Mouse (Mus musculus): ENCODE measurements around the gene Gtf2f2. TPM values are rescaled to one million over a fixed set of nuclear protein-coding genes. Genes with fewer than 3 reads are reported as not detected.
"Not testable (repeated sequence)": the region's sequence is repeated elsewhere in the genome, so short reads cannot be mapped to it uniquely, and the experiment has no call there.

Gene Gtf2f2
- polyA plus RNA-seq, 1 experiment from 2014 or later: 49.6 TPM

DNA sequence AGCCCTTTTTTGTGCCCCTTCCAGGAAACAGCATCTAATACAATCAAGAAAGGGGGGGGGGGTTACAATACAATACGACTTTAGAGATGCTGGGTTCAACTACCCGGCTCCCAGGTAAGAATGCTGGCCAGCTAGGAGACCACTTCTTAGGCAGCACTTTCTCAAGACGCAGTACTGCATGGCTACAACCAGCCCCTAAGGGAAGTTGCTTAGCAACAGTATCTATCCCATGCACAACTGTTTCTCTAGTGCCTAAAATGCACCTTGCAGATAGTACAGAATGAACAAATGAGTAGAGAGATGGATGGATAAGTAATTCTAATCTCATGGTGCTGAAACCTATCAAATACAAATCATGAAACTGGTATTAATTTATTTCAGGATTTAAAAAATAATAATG is 63.0 kb downstream of the Gtf2f2 start:
- H3K4me2 ChIP-seq (ENCODE audit: low read length): no peak overlapping the region
- H3K4me1 ChIP-seq (replicated peaks; ENCODE audit: control insufficient read depth, insufficient read depth, low read length): no peaks in the 10 kb centered on the region
- no peak overlapping the region for H3K4me3 ChIP-seq (replicated peaks; ENCODE audit: low read length)
- H3K36me3 ChIP-seq (ENCODE audit: control insufficient read depth, insufficient read depth): no peaks in the 10 kb centered on the region
- no peaks in the 10 kb centered on the region for H3K9me3 ChIP-seq (ENCODE audit: control insufficient read depth, low read length)
- H3K27ac ChIP-seq (ENCODE audit: low read length): peak overlapping the region; percentile 19; the same call in 1 of the 2 replicates
- no peaks in the 10 kb centered on the region for H3K27me3 ChIP-seq (replicated peaks; ENCODE audit: control insufficient read depth, insufficient read depth, low read length)
- H3K9ac ChIP-seq (replicated peaks; ENCODE audit: low read depth, low read length): no peak overlapping the region
- peak; percentile 65 for ATAC-seq
- WGBS: 45% methylated on average over 3 of the region's 3 CpGs

DNA sequence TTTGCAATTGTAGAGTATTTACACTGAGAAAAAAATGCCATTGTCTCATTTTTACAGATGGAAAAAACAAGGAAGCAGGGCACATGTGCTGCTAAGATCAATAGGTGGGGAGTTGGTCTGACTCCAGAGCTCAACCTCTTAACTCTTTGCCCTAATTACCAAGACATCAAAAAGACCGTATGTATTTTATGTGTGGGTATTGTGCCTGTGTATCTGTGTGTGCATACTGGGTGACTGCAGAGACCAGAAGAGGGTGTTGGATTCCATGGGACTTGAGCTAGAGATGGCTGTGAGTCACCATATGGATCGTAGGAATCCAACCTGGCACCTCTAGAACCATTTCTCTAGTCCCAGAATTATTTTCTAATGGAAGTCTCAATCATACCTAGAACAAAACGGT is 68.3 kb downstream of the Gtf2f2 start:
- no peaks in the 10 kb centered on the region for H3K27me3 ChIP-seq (replicated peaks; ENCODE audit: control insufficient read depth, insufficient read depth, low read length)
- H3K9ac ChIP-seq (replicated peaks; ENCODE audit: low read depth, low read length): no peak overlapping the region
- H3K9me3 ChIP-seq (ENCODE audit: control insufficient read depth, low read length): no peaks in the 10 kb centered on the region
- H3K27ac ChIP-seq (ENCODE audit: low read length): no peak overlapping the region
- H3K4me1 ChIP-seq (replicated peaks; ENCODE audit: control insufficient read depth, insufficient read depth, low read length): no peaks in the 10 kb centered on the region
- no peak for ATAC-seq
- H3K4me2 ChIP-seq (ENCODE audit: low read length): no peak overlapping the region
- 97% methylated on average over 3 of the region's 3 CpGs for WGBS
- H3K36me3 ChIP-seq (ENCODE audit: control insufficient read depth, insufficient read depth): no peaks in the 10 kb centered on the region
- no peak overlapping the region for H3K4me3 ChIP-seq (replicated peaks; ENCODE audit: low read length)

DNA sequence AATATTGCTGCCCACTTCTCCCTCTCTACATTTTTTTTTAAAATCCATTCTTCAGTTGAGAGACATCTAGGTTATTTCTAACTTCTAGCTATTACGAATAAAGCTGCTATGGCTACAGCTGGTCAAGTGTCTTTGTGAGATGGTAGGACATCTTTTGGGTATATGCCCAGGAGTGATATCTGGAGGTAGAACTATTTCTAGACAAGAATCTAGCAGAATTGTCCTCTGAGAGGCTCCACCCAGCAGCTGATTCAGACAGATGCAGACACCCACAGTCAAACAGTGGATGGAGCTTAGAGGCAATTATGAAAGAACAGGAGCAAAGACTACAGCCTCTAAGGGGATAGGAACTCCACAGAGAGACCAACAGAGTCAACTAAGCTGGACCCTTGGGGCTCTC is 69.2 kb downstream of the Gtf2f2 start:
- no peaks in the 10 kb centered on the region for H3K27me3 ChIP-seq (replicated peaks; ENCODE audit: control insufficient read depth, insufficient read depth, low read length)
- H3K9ac ChIP-seq (replicated peaks; ENCODE audit: low read depth, low read length): no peak overlapping the region
- H3K36me3 ChIP-seq (ENCODE audit: control insufficient read depth, insufficient read depth): no peaks in the 10 kb centered on the region
- H3K4me1 ChIP-seq (replicated peaks; ENCODE audit: control insufficient read depth, insufficient read depth, low read length): no peaks in the 10 kb centered on the region
- 91% methylated on average over 1 of the region's 1 CpGs for WGBS
- no peak for ATAC-seq
- no peak overlapping the region for H3K4me2 ChIP-seq (ENCODE audit: low read length)
- H3K4me3 ChIP-seq (replicated peaks; ENCODE audit: low read length): no peak overlapping the region
- H3K27ac ChIP-seq (ENCODE audit: low read length): no peak overlapping the region
- no peaks in the 10 kb centered on the region for H3K9me3 ChIP-seq (ENCODE audit: control insufficient read depth, low read length)

DNA sequence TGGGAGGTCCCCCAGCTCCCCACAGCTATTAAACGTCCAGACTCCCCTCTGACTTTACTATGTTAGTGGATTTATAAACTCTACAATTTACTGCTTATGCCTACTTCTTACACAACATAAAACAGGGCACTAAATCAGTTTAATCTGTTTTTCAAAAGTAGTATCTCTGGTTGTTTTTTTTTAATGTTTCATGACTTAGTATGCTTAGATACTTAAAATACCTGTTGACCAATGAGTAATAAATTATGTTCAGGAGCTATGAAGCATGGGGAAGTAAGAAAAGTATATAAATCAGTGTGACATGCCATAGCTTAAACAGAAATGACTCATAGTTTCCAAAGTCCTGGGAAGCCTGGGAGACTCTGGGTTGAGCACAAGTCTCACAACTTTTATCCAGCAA is 73.0 kb downstream of the Gtf2f2 start:
- Histone ChIP-seq H3K9me3 (ENCODE audit: control insufficient read depth, low read length) (no peaks in the 10 kb centered on the region), H3K4me3 (replicated peaks; ENCODE audit: low read length) (no peak overlapping the region), H3K36me3 (ENCODE audit: control insufficient read depth, insufficient read depth) (no peaks in the 10 kb centered on the region), H3K4me2 (ENCODE audit: low read length) (no peak overlapping the region), H3K9ac (replicated peaks; ENCODE audit: low read depth, low read length) (no peak overlapping the region), H3K4me1 (replicated peaks; ENCODE audit: control insufficient read depth, insufficient read depth, low read length) (no peaks in the 10 kb centered on the region), H3K27ac (ENCODE audit: low read length) (no peak overlapping the region), H3K27me3 (replicated peaks; ENCODE audit: control insufficient read depth, insufficient read depth, low read length) (no peaks in the 10 kb centered on the region)
- no peak for ATAC-seq
- 79% methylated on average over 1 of the region's 1 CpGs for WGBS

DNA sequence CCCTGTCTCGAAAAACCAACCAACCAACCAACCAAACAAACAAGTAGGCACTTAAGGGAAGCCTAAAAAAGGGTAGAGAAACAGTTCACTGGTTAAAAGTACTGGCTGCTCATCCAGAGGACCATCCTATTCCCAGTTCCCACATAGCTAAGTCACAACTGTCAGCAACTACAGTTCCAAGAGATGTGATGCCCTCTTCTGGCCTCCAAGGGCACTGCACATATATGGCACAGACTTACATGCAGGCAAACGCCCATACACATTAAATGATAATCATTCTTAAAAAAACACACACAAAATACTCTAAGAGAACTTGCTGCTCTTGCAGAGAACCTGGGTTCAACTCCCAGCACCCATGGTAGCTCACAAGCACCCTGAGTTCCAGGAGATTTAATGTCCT is 76.3 kb downstream of the Gtf2f2 start:
- Histone ChIP-seq H3K4me3 (replicated peaks; ENCODE audit: low read length) (no peak overlapping the region), H3K27ac (ENCODE audit: low read length) (no peak overlapping the region), H3K4me2 (ENCODE audit: low read length) (no peak overlapping the region), H3K9me3 (ENCODE audit: control insufficient read depth, low read length) (no peaks in the 10 kb centered on the region), H3K27me3 (replicated peaks; ENCODE audit: control insufficient read depth, insufficient read depth, low read length) (no peaks in the 10 kb centered on the region), H3K4me1 (replicated peaks; ENCODE audit: control insufficient read depth, insufficient read depth, low read length) (no peaks in the 10 kb centered on the region), H3K9ac (replicated peaks; ENCODE audit: low read depth, low read length) (no peak overlapping the region), H3K36me3 (ENCODE audit: control insufficient read depth, insufficient read depth) (no peaks in the 10 kb centered on the region)
- 87% methylated on average over 2 of the region's 2 CpGs for WGBS
- ATAC-seq: no peak

DNA sequence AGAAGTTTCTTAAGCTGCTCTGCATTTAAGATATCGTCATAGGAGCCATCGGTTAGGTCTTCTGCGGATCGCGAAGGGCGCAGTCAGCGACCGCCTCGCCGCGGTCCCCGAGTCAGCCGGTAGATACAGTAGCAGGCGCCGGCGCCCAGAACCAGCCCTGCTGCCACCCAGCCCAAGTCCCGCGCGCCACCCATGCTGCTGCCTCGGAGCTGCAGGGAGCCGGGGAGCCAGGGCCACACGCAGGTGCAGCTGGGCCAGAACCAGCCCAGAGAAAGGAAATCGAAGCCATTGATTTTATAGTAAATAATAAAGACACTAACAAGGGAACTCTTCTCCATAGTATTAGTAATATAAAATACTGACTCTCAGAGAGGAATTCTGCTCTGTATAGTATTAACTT is 79.4 kb downstream of the Gtf2f2 start:
- no peaks in the 10 kb centered on the region for H3K36me3 ChIP-seq (ENCODE audit: control insufficient read depth, insufficient read depth)
- no peaks in the 10 kb centered on the region for H3K27me3 ChIP-seq (replicated peaks; ENCODE audit: control insufficient read depth, insufficient read depth, low read length)
- H3K9ac ChIP-seq (replicated peaks; ENCODE audit: low read depth, low read length): no peak overlapping the region
- WGBS: 96% methylated on average over 23 of the region's 23 CpGs
- H3K27ac ChIP-seq (ENCODE audit: low read length): no peak overlapping the region
- no peak overlapping the region for H3K4me3 ChIP-seq (replicated peaks; ENCODE audit: low read length)
- ATAC-seq: no peak
- H3K4me1 ChIP-seq (replicated peaks; ENCODE audit: control insufficient read depth, insufficient read depth, low read length): no peaks in the 10 kb centered on the region
- no peaks in the 10 kb centered on the region for H3K9me3 ChIP-seq (ENCODE audit: control insufficient read depth, low read length)
- no peak overlapping the region for H3K4me2 ChIP-seq (ENCODE audit: low read length)

DNA sequence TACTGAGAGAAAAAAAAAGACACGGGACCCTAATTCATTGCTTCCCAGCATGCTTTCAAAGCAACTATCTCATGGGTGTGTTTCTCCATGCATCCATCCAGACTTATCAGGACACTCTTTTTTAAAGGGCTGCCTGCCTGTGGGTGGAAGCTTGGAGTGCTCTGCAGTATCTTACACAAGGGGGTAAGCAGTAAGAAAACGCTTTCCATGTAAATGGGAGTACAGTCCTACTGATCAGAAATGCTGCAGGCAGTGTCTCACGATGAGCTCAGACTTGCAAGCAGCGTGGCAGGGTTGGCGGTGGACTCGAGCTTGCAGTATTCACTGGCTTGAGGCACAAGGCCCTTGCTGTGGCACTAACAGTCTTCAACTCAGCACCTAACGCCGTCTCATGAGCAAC is 81.0 kb downstream of the Gtf2f2 start:
- not testable (repeated sequence) for H3K4me1 ChIP-seq (replicated peaks; ENCODE audit: control insufficient read depth, insufficient read depth, low read length); ATAC-seq; H3K4me3 ChIP-seq (replicated peaks; ENCODE audit: low read length); H3K9ac ChIP-seq (replicated peaks; ENCODE audit: low read depth, low read length); H3K9me3 ChIP-seq (ENCODE audit: control insufficient read depth, low read length); H3K36me3 ChIP-seq (ENCODE audit: control insufficient read depth, insufficient read depth); H3K4me2 ChIP-seq (ENCODE audit: low read length); H3K27ac ChIP-seq (ENCODE audit: low read length); H3K27me3 ChIP-seq (replicated peaks; ENCODE audit: control insufficient read depth, insufficient read depth, low read length)
- 86% methylated on average over 7 of the region's 8 CpGs for WGBS

DNA sequence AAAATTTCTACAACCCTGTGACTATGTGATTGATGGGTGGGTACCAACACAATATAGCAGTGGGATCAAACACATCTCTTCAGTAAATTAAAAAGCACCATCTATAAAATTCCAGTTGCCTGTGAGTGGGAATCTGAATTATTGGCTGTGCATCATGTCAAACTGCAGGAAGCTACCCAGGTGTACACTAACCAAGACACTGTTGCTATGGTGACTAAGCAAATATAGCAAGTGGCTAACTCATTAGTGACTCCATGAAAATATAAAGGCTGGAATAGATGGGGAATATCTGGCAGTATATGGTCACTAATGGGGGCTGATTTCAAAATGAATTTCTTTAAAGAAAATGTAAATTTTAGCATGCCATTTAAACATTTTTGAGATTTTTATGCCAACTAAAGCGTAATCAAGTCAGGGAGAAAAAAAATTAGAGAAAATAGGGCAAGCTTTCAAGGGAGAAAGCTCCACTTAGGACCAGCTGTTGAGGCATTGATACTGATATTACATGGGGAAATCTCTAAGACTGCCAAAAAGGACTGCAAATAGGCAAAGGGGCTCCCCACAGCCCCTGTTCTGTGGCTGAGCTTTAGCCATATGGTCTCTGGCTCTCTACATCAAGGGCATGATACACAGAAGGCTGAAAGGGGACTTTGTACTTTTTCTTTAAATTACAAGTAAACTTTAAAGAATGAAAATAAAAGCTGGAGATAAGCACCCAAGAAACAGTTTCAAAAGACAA is 87.2 kb downstream of the Gtf2f2 start:
- WGBS: 44% methylated on average over 1 of the region's 1 CpGs
- Histone ChIP-seq H3K27me3 (replicated peaks; ENCODE audit: control insufficient read depth, insufficient read depth, low read length) (no peaks in the 10 kb centered on the region), H3K9ac (replicated peaks; ENCODE audit: low read depth, low read length) (no peak overlapping the region), H3K9me3 (ENCODE audit: control insufficient read depth, low read length) (0 out of 2 replicates have a peak, but pooled peaks cover 2% of the 10 kb centered on the region), H3K36me3 (ENCODE audit: control insufficient read depth, insufficient read depth) (no peaks in the 10 kb centered on the region), H3K4me3 (replicated peaks; ENCODE audit: low read length) (no peak overlapping the region), H3K27ac (ENCODE audit: low read length) (peak overlapping the region; percentile 17), H3K4me1 (replicated peaks; ENCODE audit: control insufficient read depth, insufficient read depth, low read length) (peaks cover 6% of the 10 kb centered on the region), H3K4me2 (ENCODE audit: low read length) (no peak overlapping the region)
- ATAC-seq: peak; percentile 86

DNA sequence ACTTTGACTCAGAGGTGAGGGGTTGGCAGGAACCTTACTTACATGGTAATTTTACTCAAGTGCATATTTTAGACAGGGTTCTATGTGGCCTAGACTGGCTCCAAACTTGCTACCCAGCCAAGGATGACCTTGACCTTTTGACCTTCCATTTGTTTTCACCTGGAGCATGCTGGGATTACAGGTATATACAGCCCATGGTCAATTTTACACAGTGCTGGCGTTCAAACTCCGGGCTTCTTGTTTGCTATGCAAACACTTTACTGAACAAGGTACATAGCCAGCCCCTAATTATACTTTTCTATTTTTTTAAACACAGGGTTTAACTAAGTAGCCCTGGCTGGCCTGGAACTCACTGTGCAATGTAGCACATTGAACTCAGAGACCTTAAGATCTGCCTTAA is 98.0 kb downstream of the Gtf2f2 start:
- no peaks in the 10 kb centered on the region for H3K9me3 ChIP-seq (ENCODE audit: control insufficient read depth, low read length)
- H3K27me3 ChIP-seq (replicated peaks; ENCODE audit: control insufficient read depth, insufficient read depth, low read length): no peaks in the 10 kb centered on the region
- no peak overlapping the region for H3K9ac ChIP-seq (replicated peaks; ENCODE audit: low read depth, low read length)
- ATAC-seq: no peak
- H3K4me1 ChIP-seq (replicated peaks; ENCODE audit: control insufficient read depth, insufficient read depth, low read length): no peaks in the 10 kb centered on the region
- H3K4me3 ChIP-seq (replicated peaks; ENCODE audit: low read length): no peak overlapping the region
- H3K4me2 ChIP-seq (ENCODE audit: low read length): no peak overlapping the region
- H3K36me3 ChIP-seq (ENCODE audit: control insufficient read depth, insufficient read depth): 0 out of 2 replicates have a peak, but pooled peaks cover 2% of the 10 kb centered on the region
- H3K27ac ChIP-seq (ENCODE audit: low read length): no peak overlapping the region
- WGBS: 99% methylated on average over 2 of the region's 2 CpGs

DNA sequence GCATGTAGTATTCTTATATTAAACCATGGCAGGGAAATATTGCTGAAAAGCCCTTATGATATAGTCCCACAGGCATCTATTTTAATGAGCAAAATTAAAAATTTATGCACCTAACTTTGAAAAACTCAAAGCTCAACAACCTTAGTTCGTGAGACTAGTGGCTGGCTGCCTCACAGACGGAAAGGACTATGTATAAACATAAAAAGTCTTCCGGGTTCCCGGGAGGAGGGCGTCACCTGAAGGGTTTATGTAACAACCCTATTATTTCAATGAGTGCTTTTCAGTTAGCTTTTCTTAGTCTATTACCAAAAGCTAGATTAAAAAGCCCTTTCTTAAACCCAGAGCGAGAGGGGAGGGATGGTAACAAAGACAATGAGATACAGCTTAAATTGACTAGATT is 98.7 kb downstream of the Gtf2f2 start:
- no peak overlapping the region for H3K4me2 ChIP-seq (ENCODE audit: low read length)
- WGBS: 60% methylated on average over 6 of the region's 6 CpGs
- no peaks in the 10 kb centered on the region for H3K9me3 ChIP-seq (ENCODE audit: control insufficient read depth, low read length)
- 0 out of 2 replicates have a peak, but pooled peaks cover 2% of the 10 kb centered on the region for H3K36me3 ChIP-seq (ENCODE audit: control insufficient read depth, insufficient read depth)
- no peaks in the 10 kb centered on the region for H3K4me1 ChIP-seq (replicated peaks; ENCODE audit: control insufficient read depth, insufficient read depth, low read length)
- H3K9ac ChIP-seq (replicated peaks; ENCODE audit: low read depth, low read length): no peak overlapping the region
- no peak overlapping the region for H3K4me3 ChIP-seq (replicated peaks; ENCODE audit: low read length)
- H3K27ac ChIP-seq (ENCODE audit: low read length): no peak overlapping the region
- no peak for ATAC-seq
- H3K27me3 ChIP-seq (replicated peaks; ENCODE audit: control insufficient read depth, insufficient read depth, low read length): no peaks in the 10 kb centered on the region
